Mouse (Mus musculus) common myeloid progenitor, adult 5-6 weeks (primary cell): ENCODE data around the gene Cldn7. TPM values are rescaled to one million over a fixed set of nuclear protein-coding genes. Genes with fewer than 3 reads are reported as not detected.
"Not testable (repeated sequence)": the region's sequence is repeated elsewhere in the genome, so short reads cannot be mapped to it uniquely, and the experiment has no call there.

Experiments used
- ATAC-seq: replicated peaks from 2 replicates; pipeline ENCODE4 v1.8.0; 2016; ENCODE audit warnings: low read depth, mild to moderate bottlenecking, moderate TSS enrichment, inconsistent platforms; ENCODE audit not compliant: poor library complexity, severe bottlenecking
- total RNA-seq: library from RNA; stranded (forward); fragments of 200-1000, 187-1606 nt; gene quantifications from 2 replicates; pipeline ENCODE4 v1.2.3, GENCODE M21; 2017

The Cldn7 gene
- total RNA-seq, 1 experiment from 2014 or later = not detected

- no peak for ATAC-seq
Observed at GRCm38 (mm10) chr11:70002471-70002870, 37.9 kb downstream of the Cldn7 start.

GRCm38 (mm10) chr11:70005521-70005920, 40.9 kb downstream of the Cldn7 start:
- ATAC-seq = peak; percentile 52; the same call in 1 of the 2 replicates

GRCm38 (mm10) chr11:70010033-70010432, 45.5 kb downstream of the Cldn7 start:
- ATAC-seq = no peak

- ATAC-seq = no peak
Observed at GRCm38 (mm10) chr11:70010548-70010947, 46.0 kb downstream of the Cldn7 start.

GRCm38 (mm10) chr11:70010961-70011360, 46.4 kb downstream of the Cldn7 start:
- no peak for ATAC-seq

- no peak for ATAC-seq
Observed at GRCm38 (mm10) chr11:70012931-70013330, 48.4 kb downstream of the Cldn7 start.

GRCm38 (mm10) chr11:70013408-70013807, 48.8 kb downstream of the Cldn7 start:
- ATAC-seq = no peak

- ATAC-seq = no peak
Observed at GRCm38 (mm10) chr11:70014051-70014450, 49.5 kb downstream of the Cldn7 start.

- ATAC-seq = peak; percentile 88
Observed at GRCm38 (mm10) chr11:70014880-70015558, 50.4 kb downstream of the Cldn7 start, which contains the start of gene Acadvl. Gene Acadvl (minus strand): TSS chr11:70015411.

- no peak for ATAC-seq
Observed at GRCm38 (mm10) chr11:70015677-70016076, 51.1 kb downstream of the Cldn7 start.

- ATAC-seq = not testable (repeated sequence)
Observed at GRCm38 (mm10) chr11:70016177-70016576, 51.6 kb downstream of the Cldn7 start.

- no peak for ATAC-seq
Observed at GRCm38 (mm10) chr11:70016669-70017068, 52.1 kb downstream of the Cldn7 start, which contains the start of gene Dlg4. Gene Dlg4 (plus strand): TSS chr11:70016942.

GRCm38 (mm10) chr11:70017199-70017767, 52.7 kb downstream of the Cldn7 start:
- ATAC-seq = no peak

Other genes with a start within 250 kb of the Cldn7 start
- gene Polr2a, start 206.1 kb upstream of the Cldn7 start, total RNA-seq = 59.3 and 132 TPM in 2 replicates
- not detected in 2 replicates for gene Slc35g3, start 202.8 kb upstream of the Cldn7 start, total RNA-seq
- 2.2 and 2.6 TPM in 2 replicates for gene Zbtb4, start 198.9 kb upstream of the Cldn7 start, total RNA-seq
- gene Chrnb1, start 168.8 kb upstream of the Cldn7 start, total RNA-seq = 0.27 and 1.5 TPM in 2 replicates
- 2.5 TPM in 1 of 2 replicates, not detected in the other for gene Fgf11, start 162.9 kb upstream of the Cldn7 start, total RNA-seq
- gene Tmem102, start 159.2 kb upstream of the Cldn7 start, total RNA-seq = not detected in 2 replicates
- not detected in 2 replicates for gene Gm39566, start 149.5 kb upstream of the Cldn7 start, total RNA-seq
- gene Spem2, start 146.3 kb upstream of the Cldn7 start, total RNA-seq = not detected in 2 replicates
- not detected in 2 replicates for gene Spem1, start 142.6 kb upstream of the Cldn7 start, total RNA-seq
- 6.5 and 8.6 TPM in 2 replicates for gene Nlgn2, start 127.0 kb upstream of the Cldn7 start, total RNA-seq
- 245 and 258 TPM in 2 replicates for gene Tmem256, start 126.3 kb upstream of the Cldn7 start, total RNA-seq
- gene Plscr3, start 118.4 kb upstream of the Cldn7 start, total RNA-seq = 24.6 and 31.0 TPM in 2 replicates
- not detected in 2 replicates for gene Tnk1, start 106.0 kb upstream of the Cldn7 start, total RNA-seq
- not detected in 2 replicates for gene Tmem95, start 86.8 kb upstream of the Cldn7 start, total RNA-seq
- 0.39 and 0.50 TPM in 2 replicates for gene Kctd11, start 83.4 kb upstream of the Cldn7 start, total RNA-seq
- gene Acap1, start 69.2 kb upstream of the Cldn7 start, total RNA-seq = 73.1 and 81.7 TPM in 2 replicates
- gene 2810408A11Rik, start 63.8 kb upstream of the Cldn7 start, total RNA-seq = 5.5 and 5.9 TPM in 2 replicates
- 26.9 and 32.3 TPM in 2 replicates for gene Neurl4, start 63.7 kb upstream of the Cldn7 start, total RNA-seq
- gene Gps2, start 50.9 kb upstream of the Cldn7 start, total RNA-seq = 42.0 and 78.8 TPM in 2 replicates
- 854 and 864 TPM in 2 replicates for gene Eif5a, start 42.8 kb upstream of the Cldn7 start, total RNA-seq
- not detected in 2 replicates for gene Ybx2, start 29.0 kb upstream of the Cldn7 start, total RNA-seq
- 0.78 TPM in 1 of 2 replicates, not detected in the other for gene Slc2a4, start 16.6 kb upstream of the Cldn7 start, total RNA-seq
- 22.1 and 47.1 TPM in 2 replicates for gene Ctdnep1, start 16.4 kb downstream of the Cldn7 start, total RNA-seq
- gene Elp5, start 17.7 kb downstream of the Cldn7 start, total RNA-seq = 41.2 and 47.0 TPM in 2 replicates
- 163 and 255 TPM in 2 replicates for gene Gabarap, start 26.4 kb downstream of the Cldn7 start, total RNA-seq
- 40.9 and 59.2 TPM in 2 replicates for gene Phf23, start 31.0 kb downstream of the Cldn7 start, total RNA-seq
- gene Dvl2, start 35.8 kb downstream of the Cldn7 start, total RNA-seq = 12.6 and 13.1 TPM in 2 replicates
- 43.7 and 46.0 TPM in 2 replicates for gene Acadvl, start 50.6 kb downstream of the Cldn7 start, total RNA-seq
- 3.0 and 5.2 TPM in 2 replicates for gene Dlg4, start 52.2 kb downstream of the Cldn7 start, total RNA-seq
- gene Asgr1, start 89.3 kb downstream of the Cldn7 start, total RNA-seq = 0.82 TPM in 1 of 2 replicates, not detected in the other
- gene Asgr2, start 127.9 kb downstream of the Cldn7 start, total RNA-seq = not detected in 2 replicates
- gene Mgl2, start 165.6 kb downstream of the Cldn7 start, total RNA-seq = 1.1 and 1.5 TPM in 2 replicates
- gene Clec10a, start 191.4 kb downstream of the Cldn7 start, total RNA-seq = 7.7 and 7.9 TPM in 2 replicates
- gene Slc16a11, start 248.0 kb downstream of the Cldn7 start, total RNA-seq = 0.49 and 0.78 TPM in 2 replicates